Mouse (Mus musculus): ENCODE measurements around the gene Ccnd2.

The Ccnd2 gene

GRCm38 (mm10) chr6:127152106-127152951 lies at the start of gene Ccnd2:
TSS of gene Ccnd2 (minus strand) at chr6:127152193.
- DNase-seq (ENCODE audit: low read depth, low spot score): peak; percentile 38

GRCm38 (mm10) chr6:127196985-127197384 lies 45.0 kb upstream of the Ccnd2 start:
- DNase-seq (ENCODE audit: low read depth, low spot score): no peak

GRCm38 (mm10) chr6:127181296-127181695 lies 29.3 kb upstream of the Ccnd2 start:
- no peak for DNase-seq (ENCODE audit: low read depth, low spot score)

GRCm38 (mm10) chr6:127179056-127179759 lies 27.2 kb upstream of the Ccnd2 start:
- DNase-seq (ENCODE audit: low read depth, low spot score): no peak

- DNase-seq (ENCODE audit: low read depth, low spot score): no peak
Measured at GRCm38 (mm10) chr6:127177962-127178361, 26.0 kb upstream of the Ccnd2 start.

GRCm38 (mm10) chr6:127177441-127177840 lies 25.4 kb upstream of the Ccnd2 start:
- no peak for DNase-seq (ENCODE audit: low read depth, low spot score)

- DNase-seq (ENCODE audit: low read depth, low spot score): no peak
Measured at GRCm38 (mm10) chr6:127172461-127172860, 20.5 kb upstream of the Ccnd2 start.

GRCm38 (mm10) chr6:127170734-127171133 lies 18.7 kb upstream of the Ccnd2 start:
- no peak for DNase-seq (ENCODE audit: low read depth, low spot score)

GRCm38 (mm10) chr6:127165663-127166062 lies 13.7 kb upstream of the Ccnd2 start:
- no peak for DNase-seq (ENCODE audit: low read depth, low spot score)

- DNase-seq (ENCODE audit: low read depth, low spot score): peak; percentile 59
Measured at GRCm38 (mm10) chr6:127162842-127163241, 10.8 kb upstream of the Ccnd2 start.

GRCm38 (mm10) chr6:127157321-127157720 lies 5.3 kb upstream of the Ccnd2 start:
- no peak for DNase-seq (ENCODE audit: low read depth, low spot score)

GRCm38 (mm10) chr6:127155468-127155867 lies 3.5 kb upstream of the Ccnd2 start:
- no peak for DNase-seq (ENCODE audit: low read depth, low spot score)

GRCm38 (mm10) chr6:127154708-127155268 lies 2.8 kb upstream of the Ccnd2 start:
- DNase-seq (ENCODE audit: low read depth, low spot score): no peak

- DNase-seq (ENCODE audit: low read depth, low spot score): no peak
Measured at GRCm38 (mm10) chr6:127153972-127154707, 2.1 kb upstream of the Ccnd2 start.

GRCm38 (mm10) chr6:127153296-127153800 lies 1.4 kb upstream of the Ccnd2 start:
- DNase-seq (ENCODE audit: low read depth, low spot score): no peak

- DNase-seq (ENCODE audit: low read depth, low spot score): peak; percentile 19
Measured at GRCm38 (mm10) chr6:127151565-127152105, 358 bp downstream of the Ccnd2 start.

GRCm38 (mm10) chr6:127150663-127151564 lies 1.1 kb downstream of the Ccnd2 start:
- no peak for DNase-seq (ENCODE audit: low read depth, low spot score)

GRCm38 (mm10) chr6:127149944-127150662 lies 1.9 kb downstream of the Ccnd2 start:
- no peak for DNase-seq (ENCODE audit: low read depth, low spot score)

- DNase-seq (ENCODE audit: low read depth, low spot score): peak; percentile 26
Measured at GRCm38 (mm10) chr6:127149303-127149943, 2.6 kb downstream of the Ccnd2 start.

All from A20 (cell line).